Mouse (Mus musculus) activated CD4-positive, CD25-positive, alpha-beta regulatory T cell, adult 4 months (primary cell): ENCODE data around the gene Lmo7. TPM values are rescaled to one million over a fixed set of nuclear protein-coding genes. Genes with fewer than 3 reads are reported as not detected.

Experiments used
- ATAC-seq: one replicate; pipeline ENCODE4 v1.8.0; 2017
- polyA plus RNA-seq, 2 experiments: library from polyadenylated mRNA; unstranded; fragments of 100-300 nt; shearing (Covaris generic); gene quantifications; one replicate each; pipeline ENCODE4 v1.2.1; 2017

The Lmo7 gene
- polyA plus RNA-seq, 2 experiments from 2014 or later: 0.45 TPM; not detected in 1

DNA sequence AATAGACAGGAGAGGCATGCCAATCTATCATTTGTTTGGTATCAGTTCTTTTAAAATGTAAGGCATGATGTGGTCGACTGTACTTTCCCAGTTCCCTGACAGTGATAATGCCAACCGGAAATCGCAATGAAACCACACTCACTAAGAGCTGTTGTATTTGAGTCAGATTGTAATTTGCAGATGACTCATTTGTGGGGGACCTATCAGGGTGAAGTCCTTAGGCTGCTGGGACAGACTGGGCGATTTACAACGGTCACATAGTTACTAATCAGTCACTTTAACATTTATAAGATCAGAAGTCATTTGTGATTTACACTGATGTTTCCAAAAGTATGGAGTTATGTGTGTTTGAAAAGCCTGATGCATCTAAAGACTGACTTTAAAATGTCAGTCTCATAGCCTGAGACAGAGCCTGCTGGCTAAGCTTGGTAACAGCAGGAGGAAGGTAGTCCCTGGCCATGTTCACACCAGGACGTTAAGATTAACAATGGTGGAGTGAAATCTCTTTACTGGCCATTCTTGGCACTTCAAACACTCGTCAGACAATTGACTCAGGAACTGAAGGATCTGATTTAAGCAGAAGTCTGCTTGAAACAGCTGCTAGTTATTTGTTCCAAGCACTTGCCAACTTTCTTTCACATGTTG, 149.4 kb downstream of the Lmo7 start:
- peak; percentile 66 for ATAC-seq

DNA sequence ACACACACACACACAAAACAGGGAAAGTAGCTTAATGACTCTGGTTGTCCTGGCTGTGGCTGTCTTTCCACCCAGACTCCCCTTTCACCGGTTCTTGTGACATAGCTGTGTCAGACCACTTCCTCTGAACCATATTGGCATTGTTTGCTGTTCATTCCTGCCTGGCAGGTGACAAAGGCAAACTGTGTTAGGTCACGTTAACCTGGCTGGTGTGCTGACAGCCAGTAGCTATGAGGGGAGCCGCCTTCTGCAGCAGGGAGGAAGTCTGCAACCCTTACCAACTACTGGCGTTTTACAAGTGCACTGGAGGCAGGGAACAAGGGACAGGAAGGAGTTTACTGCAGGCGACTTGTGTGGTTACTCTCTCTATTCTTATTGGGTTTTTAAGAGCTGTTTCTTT, 153.2 kb downstream of the Lmo7 start:
- peak; percentile 25 for ATAC-seq

DNA sequence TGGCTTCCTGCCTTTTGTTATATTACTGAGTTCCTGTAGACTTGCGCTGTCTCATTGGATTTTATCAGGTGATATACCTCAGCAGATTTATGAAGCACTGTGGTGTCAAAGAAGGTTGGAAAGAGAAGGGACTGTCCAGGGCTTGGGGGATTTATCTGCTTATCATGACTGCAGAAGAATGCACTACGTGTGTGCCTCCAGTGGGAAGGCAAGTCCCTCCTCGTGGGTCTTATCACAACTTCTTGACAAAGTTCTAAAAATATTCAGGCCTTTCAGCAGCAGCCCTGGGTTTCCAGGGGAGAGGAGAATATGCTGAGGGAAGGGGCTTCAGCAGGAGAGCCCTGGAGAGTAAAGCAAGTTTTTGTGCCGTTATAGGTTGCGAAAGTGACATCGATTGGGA, 154.0 kb downstream of the Lmo7 start:
- no peak for ATAC-seq

DNA sequence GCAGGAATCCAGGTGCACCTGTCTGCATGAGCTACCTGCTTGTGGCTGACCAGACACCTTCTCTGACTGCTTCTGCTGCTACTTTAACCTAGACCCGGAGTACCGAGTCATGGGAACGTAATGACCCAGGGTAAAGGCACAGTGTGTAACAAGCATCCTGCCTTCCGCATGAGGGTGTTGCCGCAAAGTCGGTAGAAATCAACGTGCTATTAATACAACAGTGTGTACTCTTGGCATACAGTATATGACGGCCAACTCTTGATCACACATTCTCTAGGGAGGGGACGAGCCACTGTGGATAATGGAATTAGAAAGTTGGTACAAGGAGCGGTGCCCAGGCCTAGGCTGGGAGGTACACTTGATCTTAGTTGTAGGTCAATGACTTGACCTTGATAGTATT, 156.6 kb downstream of the Lmo7 start:
- no peak for ATAC-seq

DNA sequence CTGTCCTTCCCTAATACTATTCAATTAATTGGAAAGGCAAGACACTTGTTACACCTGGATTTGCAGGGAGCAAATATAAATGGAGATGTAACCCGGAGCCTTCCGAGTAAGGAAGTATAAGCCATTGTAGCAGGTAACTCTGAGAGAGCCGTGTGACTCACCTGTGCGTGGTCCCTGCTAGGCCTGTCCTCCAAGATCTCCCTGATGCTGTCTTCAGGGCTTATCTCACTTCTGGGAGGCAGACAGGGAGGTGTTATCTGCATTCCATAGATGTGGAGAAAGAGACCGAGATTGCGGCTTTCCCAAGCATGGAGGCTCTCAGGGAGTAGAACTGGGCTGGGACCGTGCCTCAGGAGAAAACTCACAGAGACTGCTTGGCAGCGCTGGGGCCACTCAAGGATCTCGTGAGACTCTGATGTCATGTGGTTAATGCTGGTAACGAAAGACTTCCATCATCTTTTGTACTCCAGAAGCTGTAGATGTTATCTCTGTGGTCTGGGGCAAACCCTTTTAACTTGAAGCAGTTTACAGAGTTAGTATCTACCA, 162.2 kb downstream of the Lmo7 start:
- ATAC-seq: no peak

DNA sequence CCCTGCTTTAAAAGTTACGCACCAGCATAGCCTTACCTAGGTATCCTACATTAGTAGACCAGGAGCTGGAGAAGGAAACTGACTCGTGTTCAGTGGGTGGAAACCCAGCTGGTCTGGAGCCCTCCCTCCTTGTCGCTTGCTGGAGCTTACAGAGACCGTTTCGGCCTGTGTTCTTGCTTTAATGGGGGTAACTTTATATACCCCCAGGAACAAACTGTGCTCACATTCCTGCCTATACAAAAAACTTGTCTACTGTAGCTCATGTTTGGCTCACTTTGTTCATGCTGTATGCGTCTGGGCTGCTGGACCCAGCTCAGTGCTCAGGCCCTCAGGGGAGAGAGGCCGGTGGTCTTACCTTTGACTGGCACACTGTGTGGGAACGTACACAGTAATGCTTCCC, 162.7 kb downstream of the Lmo7 start:
- ATAC-seq: no peak

DNA sequence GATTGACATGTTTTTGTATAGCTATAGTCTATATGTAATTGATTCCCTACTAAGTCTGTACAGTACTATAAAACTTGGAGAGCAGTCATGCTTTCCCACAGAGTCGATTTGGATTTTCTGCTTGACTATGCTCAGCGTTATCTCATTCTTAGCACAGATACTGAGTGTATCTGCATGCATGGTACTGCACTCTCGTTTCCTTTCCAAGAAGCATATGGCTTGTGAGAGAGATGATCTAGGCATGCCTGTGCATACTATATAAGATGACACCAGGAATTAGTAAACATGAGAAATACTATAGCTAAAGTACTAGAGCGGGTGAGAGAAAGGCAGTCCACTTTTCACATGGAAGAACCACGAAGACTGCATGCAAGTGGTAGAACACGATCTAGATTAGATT, 163.5 kb downstream of the Lmo7 start:
- ATAC-seq: no peak

DNA sequence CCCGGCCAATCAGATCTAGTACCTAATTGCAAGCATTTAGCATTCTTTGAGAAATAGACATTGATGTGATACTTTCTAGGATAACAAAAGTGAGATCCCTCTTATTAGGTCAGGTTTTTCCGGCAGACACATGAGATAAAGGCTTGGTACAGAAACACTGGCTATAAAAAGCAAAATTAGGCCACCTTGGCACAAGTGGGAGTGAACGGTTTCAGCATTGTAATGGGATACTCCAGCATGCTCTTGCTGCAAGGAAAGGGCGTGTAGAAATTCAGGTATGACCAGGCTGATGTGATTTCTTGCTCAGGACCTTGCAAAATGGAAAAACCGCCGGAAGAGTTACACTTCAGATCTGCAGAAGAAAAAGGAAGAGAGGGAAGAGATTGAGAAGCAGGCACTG, 168.5 kb downstream of the Lmo7 start:
- ATAC-seq: no peak

DNA sequence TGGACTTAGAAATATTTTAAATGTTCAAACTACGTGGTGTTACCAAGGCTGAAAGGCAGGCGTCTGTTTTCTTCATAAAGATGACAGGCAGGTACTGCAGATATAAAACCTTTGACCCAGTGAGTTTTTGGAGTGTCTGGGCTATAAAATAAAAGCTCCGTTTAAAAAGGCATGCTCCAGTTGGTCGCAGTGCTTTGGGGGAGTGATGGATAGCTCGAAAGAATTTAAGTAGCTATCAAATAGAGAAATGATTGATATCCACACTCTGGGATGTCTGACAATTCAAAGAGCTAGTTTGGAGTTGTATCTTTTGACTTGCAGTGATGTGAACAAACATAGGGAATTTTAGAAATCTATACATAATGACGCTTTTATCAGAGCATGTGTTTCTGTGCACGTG, 171.7 kb downstream of the Lmo7 start:
- no peak for ATAC-seq

DNA sequence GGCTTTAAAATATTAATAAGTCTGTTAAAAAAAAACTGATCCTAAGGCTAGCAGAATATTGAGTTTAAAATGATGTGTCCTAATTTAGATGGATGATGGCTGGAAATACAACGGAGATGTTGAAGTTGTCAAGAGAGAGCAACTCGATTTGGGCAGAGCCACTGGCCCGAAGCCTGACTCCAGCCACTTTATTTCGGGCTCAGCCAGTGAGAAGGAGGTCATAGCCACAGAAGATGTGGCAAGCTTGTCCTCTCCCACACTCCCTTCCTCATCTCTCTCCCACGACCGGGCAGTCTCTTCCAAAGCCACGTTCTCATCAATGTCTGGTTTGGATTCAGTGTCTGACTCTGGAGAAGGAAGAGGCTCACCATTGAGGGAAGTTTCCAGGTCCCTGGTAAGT, 172.2 kb downstream of the Lmo7 start:
- ATAC-seq: no peak

DNA sequence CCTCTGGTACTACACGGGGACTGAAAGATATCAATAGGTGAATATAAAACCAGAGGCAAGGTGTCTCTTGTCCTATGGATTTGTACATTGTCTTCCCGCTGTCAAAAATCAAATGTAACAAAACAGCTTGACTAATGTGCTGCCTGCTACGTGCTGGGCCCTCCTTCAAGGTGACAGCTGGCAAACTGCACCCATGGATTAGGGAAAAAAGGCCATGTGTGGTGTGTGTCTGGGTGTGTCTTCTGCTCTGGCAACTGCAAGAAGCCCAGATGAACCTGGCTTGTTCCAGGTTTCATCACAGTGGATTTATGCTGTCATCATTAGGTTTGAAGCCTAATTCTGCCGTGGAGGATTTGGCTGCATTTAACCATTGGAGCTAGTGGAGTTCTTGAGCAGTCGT, 174.0 kb downstream of the Lmo7 start:
- no peak for ATAC-seq

DNA sequence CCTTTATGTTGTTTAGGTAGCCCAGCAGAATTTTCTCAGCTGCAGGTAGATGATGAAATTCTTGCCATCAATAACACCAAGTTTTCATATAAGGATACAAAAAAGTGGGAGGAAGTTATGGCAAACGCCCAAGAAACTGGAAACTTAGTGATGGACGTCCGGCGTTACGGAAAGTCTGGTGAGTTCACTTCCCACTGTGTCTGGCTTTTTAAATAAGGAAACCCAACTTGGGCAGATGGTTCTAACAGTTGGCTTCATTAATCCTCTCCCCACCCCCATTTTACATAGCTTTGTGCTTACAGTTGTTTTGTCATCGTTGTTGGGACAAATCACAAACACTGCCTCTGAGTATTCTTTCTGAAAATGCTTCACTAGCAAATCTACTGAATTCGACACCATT, 182.2 kb downstream of the Lmo7 start:
- ATAC-seq: no peak

DNA sequence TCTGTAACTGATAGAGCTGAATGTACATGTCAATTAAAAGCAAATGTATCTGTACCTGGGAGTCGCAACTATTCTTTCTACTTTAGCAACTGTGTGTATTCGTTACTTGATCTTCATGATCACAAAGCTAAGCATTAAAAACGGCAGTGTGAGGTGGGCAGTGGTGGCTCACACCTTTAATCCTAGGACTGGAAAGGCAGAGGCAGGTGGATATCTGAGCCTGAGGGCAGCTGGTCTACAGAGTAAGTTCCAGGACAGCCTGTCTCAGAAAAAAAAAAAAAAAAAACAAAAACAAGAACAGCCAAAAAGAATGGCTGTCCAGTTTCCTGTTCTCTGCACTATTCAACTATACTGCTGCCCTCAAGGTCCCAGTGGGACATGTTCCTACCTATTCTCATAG, 182.6 kb downstream of the Lmo7 start:
- ATAC-seq: no peak

DNA sequence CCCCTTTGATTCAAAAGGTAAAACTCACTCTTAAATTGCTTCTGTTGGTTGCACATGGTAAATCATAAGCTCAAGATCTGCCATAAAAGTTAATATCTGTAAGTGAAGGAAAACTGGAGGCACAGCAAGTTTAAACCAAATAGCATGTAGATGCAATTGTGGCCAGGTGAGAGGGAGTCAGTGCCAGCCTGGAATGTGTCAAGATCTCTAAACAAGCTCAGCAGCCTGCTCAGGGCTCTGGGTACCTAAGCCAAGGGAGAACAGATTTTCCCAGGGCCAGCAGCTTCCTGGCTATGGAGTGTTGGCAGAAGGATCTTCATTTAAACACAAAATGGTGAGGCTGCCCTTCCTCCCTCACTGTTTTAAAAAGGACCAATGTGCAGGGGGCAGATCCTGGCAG, 184.6 kb downstream of the Lmo7 start:
- ATAC-seq: no peak

DNA sequence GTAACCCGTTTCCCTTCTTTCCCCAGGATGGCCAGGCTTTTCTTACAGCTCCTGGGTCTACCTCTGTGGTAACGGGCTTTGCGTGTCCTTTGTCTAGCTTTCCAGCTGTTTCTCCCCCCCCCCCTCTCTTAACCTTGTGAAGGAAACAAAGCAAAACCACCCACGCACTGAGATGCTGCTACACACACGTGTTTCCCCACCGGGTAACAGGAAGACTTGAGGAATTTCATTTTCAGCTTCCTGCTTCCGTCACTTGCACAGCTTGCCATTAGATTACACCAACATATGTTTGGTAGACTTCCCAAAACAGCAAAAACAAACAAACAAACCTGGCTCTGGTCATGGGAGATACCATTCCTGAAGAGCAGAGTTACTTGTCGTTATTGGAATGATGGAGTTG, 186.1 kb downstream of the Lmo7 start:
- no peak for ATAC-seq

DNA sequence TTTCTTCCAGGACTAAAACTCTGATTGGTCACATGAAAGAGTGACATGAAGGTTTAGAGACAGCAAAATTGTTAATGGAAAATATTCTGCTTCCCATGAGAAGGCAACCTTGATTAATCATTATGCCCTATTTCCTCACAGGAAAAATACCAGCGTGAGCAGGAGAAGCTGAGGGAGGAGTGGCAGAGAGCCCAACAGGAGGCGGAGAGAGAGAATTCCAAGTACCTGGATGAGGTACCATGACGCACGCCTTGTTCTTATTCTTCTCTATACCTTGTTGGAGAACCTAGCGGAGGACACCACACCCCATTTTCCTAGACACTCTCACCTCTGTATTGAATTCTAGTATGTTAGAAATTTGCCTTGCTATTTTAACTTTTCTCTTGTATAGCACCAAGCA, 188.7 kb downstream of the Lmo7 start:
- ATAC-seq: no peak

DNA sequence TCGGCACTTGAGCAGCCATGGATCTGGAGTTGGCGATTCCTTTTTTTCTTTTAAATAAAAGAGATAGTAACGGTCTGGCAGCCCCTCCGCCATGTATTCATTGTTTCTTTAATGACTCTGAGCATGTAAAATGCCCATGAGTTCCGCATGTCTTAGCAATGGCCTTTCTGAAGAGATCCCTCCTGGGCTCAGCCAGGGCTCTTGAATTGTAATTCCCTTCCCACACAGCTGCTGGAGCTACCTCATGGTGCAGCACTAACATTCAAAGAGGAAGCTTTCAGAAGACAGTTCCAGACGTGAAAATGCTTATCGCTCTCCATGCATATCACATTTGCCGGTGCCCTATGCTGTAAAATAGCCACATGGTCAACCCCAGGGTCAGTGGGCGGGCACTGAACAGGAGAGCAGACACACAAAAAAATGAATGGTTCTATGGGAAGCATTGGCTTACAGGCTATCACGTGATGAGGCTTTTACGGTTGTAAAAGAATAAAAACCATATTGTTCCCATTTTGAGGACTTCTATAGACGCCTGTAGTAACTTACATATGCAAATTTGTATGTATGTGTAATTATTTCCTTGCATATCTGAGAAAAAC, 198.0 kb downstream of the Lmo7 start:
- ATAC-seq: no peak

DNA sequence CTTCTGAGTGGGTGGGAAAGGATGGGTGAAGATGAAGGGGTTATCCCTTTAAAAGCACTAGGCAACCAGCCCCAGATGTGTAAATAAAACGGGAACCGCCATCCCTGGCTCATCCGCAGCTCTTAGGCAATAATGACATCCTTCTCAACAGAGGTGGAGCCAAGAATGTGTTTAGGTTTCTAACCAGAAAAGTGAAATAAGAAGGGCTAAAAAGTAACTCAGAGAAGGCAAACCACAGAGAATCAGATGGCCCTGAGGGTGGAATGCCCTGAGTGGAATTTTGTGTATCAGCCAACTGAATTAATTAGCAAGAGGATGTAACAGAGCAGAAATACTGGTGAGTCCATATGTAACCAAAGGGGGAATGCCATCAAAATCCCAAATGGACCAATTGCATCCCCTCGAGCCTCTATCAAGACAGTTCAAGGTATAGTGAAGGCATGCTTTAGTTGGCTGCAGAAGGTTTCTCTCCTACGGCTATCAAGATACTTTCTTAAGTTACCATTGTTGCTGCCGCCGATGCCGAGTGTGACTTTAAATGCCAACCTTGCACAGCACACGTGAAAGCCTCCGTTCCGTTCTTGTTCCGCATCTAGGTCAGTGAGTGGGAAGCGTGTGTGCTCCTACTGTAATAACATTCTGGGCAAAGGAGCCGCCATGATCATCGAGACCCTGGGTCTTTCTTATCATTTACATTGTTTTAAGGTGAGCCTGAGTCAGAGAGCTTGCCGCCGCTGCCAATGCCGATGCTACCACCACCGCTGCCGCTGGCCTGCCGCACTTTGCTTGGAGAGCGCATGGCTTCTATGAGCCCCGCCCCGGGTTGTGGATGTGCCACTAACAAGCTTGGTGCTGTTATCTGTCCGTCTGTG, 201.1 kb downstream of the Lmo7 start:
- ATAC-seq: no peak

DNA sequence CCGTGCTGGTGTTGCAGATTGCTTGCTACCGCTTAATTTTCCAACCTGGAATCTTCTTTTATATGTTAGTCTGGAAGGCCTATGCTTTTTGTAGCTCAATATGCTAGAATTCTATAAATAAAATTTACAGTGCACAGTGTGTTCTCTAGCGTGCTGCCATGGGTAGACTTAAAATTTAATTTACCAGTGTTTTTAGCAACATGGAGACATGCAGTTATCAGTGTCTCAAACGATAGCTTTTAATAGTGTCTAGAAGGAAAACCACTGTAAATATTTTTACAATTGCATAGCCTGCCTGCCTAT, 201.6 kb downstream of the Lmo7 start:
- ATAC-seq: no peak

DNA sequence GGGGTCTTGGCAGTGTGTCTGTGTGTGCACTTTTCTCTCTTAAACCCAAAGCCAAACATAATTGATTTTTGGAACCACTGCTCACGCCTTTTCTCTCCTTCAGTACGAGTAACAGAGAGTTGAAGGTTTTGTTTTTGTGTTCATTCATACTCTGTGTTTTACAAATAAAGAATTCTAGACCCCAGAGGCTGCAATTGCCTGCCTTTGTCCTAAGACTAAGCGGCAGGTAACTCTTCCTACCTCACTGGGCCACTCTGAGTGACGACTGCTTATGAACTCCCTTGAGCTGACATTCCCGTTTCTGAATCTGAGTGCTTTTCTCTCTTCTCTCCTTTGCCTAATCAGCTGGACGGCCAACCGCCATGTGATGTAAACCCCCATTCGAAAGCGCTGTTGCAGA, 203.8 kb downstream of the Lmo7 start:
- ATAC-seq: no peak

DNA sequence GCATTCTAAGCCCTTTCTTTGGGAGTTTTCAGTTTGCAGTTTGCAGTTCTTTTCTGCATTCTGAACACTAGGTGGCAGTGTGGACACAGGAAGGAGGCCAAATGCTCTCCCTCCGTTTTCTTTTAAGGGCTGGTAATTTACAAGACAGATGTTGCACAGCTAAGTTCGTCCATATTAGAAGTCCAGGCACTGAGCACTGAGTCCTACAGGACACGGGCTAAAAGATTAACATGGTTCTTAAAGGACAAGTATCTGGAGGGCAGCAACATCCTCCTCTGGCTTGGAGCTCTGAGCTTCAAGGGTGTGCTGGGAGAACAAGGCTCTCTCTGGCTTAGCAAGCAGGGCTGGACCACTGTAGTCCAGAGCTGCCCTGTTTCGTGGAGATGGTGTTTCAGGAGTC, 213.2 kb downstream of the Lmo7 start:
- ATAC-seq: peak; percentile 36

DNA sequence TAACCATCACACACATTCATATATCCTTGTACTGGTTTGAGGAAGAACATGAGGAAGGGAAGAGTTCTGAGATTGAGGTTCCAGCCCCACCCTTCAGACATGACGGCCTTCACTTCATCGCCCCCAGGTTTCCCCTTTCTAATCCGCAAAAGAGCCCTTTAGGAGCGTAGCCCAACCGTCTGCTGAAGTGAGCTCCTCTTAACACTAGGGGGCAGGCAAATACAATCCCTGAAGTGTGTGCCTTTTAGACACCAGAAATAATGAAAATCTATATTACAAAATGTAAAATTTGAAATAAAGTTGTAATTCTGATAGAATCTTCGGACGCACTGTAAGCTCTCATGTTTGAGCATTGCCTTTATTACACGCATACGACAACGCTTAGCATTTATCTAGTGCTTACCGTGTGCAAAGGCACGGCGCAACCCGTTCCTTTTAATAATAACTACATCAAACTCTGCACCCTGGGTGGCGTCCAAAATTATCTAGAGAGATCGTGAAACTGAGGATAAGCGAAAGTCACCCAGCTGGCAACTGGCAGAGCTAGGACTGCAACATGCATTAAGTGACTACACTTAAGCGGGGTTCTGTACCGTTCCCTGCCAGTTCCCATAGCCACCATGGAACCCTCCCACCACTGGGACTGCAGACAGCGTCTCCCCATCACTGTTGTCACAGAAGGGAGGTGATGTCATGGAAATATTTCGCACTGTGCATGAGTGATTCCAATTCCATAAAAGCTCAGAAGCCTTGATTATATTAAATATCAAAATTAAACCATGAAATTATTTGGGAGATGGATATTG, 217.2 kb downstream of the Lmo7 start:
- no peak for ATAC-seq

DNA sequence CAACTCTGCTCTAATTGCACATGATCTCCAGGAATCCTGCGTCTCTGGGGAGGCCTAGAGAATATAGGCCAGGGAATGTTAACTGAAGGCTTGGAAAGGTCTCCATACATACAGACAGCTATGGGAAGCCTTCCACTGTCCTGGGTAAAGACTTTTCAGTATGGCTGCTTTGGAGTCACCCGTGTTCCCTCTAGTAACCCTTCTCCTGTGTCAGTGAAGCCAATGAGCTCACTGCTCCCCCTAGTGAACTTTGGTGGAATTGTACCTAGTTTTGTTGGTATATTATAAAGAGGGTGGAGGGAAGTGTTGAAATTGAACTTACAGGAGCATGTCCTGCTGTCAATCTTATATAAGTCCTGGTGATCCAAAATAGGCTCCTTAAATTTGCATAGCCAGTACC, 219.4 kb downstream of the Lmo7 start:
- peak; percentile 69 for ATAC-seq
